Mouse (Mus musculus): ENCODE data around the gene Abca1. TPM values are rescaled to one million over a fixed set of nuclear protein-coding genes. Genes with fewer than 3 reads are reported as not detected.

Abca1 gene
- polyA plus RNA-seq, 1 experiment from 2014 or later = 4.4 TPM

GRCm38 (mm10) chr4:53147454-53147853 is 12.2 kb downstream of the Abca1 start:
- Histone ChIP-seq H3K27ac (no peak overlapping the region), H3K36me3 (no peaks in the 10 kb centered on the region), H3K27me3 (no peaks in the 10 kb centered on the region), H3K4me2 (no peak overlapping the region), H3K4me3 (replicated peaks) (no peak overlapping the region), H3K9ac (no peak overlapping the region), H3K9me3 (replicated peaks) (no peaks in the 10 kb centered on the region), H3K4me1 (no peaks in the 10 kb centered on the region)
- ATAC-seq (replicated peaks; ENCODE audit: low FRiP score) = no peak
- 25% methylated on average over 2 of the region's 2 CpGs for WGBS

GRCm38 (mm10) chr4:53147046-53147445 is 12.6 kb downstream of the Abca1 start:
- Histone ChIP-seq H3K27me3 (no peaks in the 10 kb centered on the region), H3K4me2 (no peak overlapping the region), H3K4me3 (replicated peaks) (no peak overlapping the region), H3K4me1 (no peaks in the 10 kb centered on the region), H3K9me3 (replicated peaks) (no peaks in the 10 kb centered on the region), H3K9ac (no peak overlapping the region), H3K36me3 (no peaks in the 10 kb centered on the region), H3K27ac (no peak overlapping the region)
- ATAC-seq (replicated peaks; ENCODE audit: low FRiP score) = no peak
- WGBS = 67% methylated on average over 4 of the region's 4 CpGs

GRCm38 (mm10) chr4:53146227-53146949 is 13.3 kb downstream of the Abca1 start:
- no peak for ATAC-seq (replicated peaks; ENCODE audit: low FRiP score)
- H3K27ac ChIP-seq = no peak overlapping the region
- H3K36me3 ChIP-seq = no peaks in the 10 kb centered on the region
- H3K9ac ChIP-seq = no peak overlapping the region
- no peaks in the 10 kb centered on the region for H3K9me3 ChIP-seq (replicated peaks)
- no peaks in the 10 kb centered on the region for H3K27me3 ChIP-seq
- no peak overlapping the region for H3K4me2 ChIP-seq
- no peaks in the 10 kb centered on the region for H3K4me1 ChIP-seq
- 91% methylated on average over 12 of the region's 12 CpGs for WGBS
- H3K4me3 ChIP-seq (replicated peaks) = no peak overlapping the region

GRCm38 (mm10) chr4:53145434-53146168 is 14.1 kb downstream of the Abca1 start:
- no peaks in the 10 kb centered on the region for H3K36me3 ChIP-seq
- WGBS = 84% methylated on average over 12 of the region's 12 CpGs
- H3K4me1 ChIP-seq = no peaks in the 10 kb centered on the region
- H3K9me3 ChIP-seq (replicated peaks) = no peaks in the 10 kb centered on the region
- no peak overlapping the region for H3K4me2 ChIP-seq
- no peaks in the 10 kb centered on the region for H3K27me3 ChIP-seq
- no peak overlapping the region for H3K27ac ChIP-seq
- ATAC-seq (replicated peaks; ENCODE audit: low FRiP score) = no peak
- H3K9ac ChIP-seq = no peak overlapping the region
- no peak overlapping the region for H3K4me3 ChIP-seq (replicated peaks)

GRCm38 (mm10) chr4:53144571-53144970 is 15.1 kb downstream of the Abca1 start:
- no peak overlapping the region for H3K4me2 ChIP-seq
- ATAC-seq (replicated peaks; ENCODE audit: low FRiP score) = no peak
- no peaks in the 10 kb centered on the region for H3K36me3 ChIP-seq
- no peak overlapping the region for H3K27ac ChIP-seq
- H3K9me3 ChIP-seq (replicated peaks) = no peaks in the 10 kb centered on the region
- H3K4me1 ChIP-seq = no peaks in the 10 kb centered on the region
- H3K27me3 ChIP-seq = no peaks in the 10 kb centered on the region
- H3K9ac ChIP-seq = no peak overlapping the region
- H3K4me3 ChIP-seq (replicated peaks) = no peak overlapping the region
- 79% methylated on average over 10 of the region's 10 CpGs for WGBS

- 58% methylated on average over 8 of the region's 8 CpGs for WGBS
- H3K27ac ChIP-seq = no peak overlapping the region
- H3K9ac ChIP-seq = no peak overlapping the region
- H3K4me3 ChIP-seq (replicated peaks) = no peak overlapping the region
- 0 out of 2 replicates have a peak, but pooled peaks have one; percentile 18 for ATAC-seq (replicated peaks; ENCODE audit: low FRiP score)
- H3K27me3 ChIP-seq = no peaks in the 10 kb centered on the region
- H3K4me2 ChIP-seq = no peak overlapping the region
- H3K4me1 ChIP-seq = no peaks in the 10 kb centered on the region
- H3K9me3 ChIP-seq (replicated peaks) = no peaks in the 10 kb centered on the region
- H3K36me3 ChIP-seq = no peaks in the 10 kb centered on the region
These were observed 15.7 kb downstream of the Abca1 start for GRCm38 (mm10) chr4:53144021-53144420.

- H3K9ac ChIP-seq = no peak overlapping the region
- no peaks in the 10 kb centered on the region for H3K27me3 ChIP-seq
- WGBS = 94% methylated on average over 6 of the region's 6 CpGs
- no peaks in the 10 kb centered on the region for H3K36me3 ChIP-seq
- H3K4me1 ChIP-seq = no peaks in the 10 kb centered on the region
- H3K4me3 ChIP-seq (replicated peaks) = no peak overlapping the region
- H3K4me2 ChIP-seq = no peak overlapping the region
- no peak overlapping the region for H3K27ac ChIP-seq
- H3K9me3 ChIP-seq (replicated peaks) = no peaks in the 10 kb centered on the region
- no peak for ATAC-seq (replicated peaks; ENCODE audit: low FRiP score)
These were observed 19.0 kb downstream of the Abca1 start for GRCm38 (mm10) chr4:53140678-53141077.

GRCm38 (mm10) chr4:53139495-53139894 is 20.2 kb downstream of the Abca1 start:
- no peak overlapping the region for H3K27ac ChIP-seq
- no peak overlapping the region for H3K9ac ChIP-seq
- H3K4me3 ChIP-seq (replicated peaks) = no peak overlapping the region
- H3K27me3 ChIP-seq = no peaks in the 10 kb centered on the region
- no peak overlapping the region for H3K4me2 ChIP-seq
- no peaks in the 10 kb centered on the region for H3K4me1 ChIP-seq
- no peaks in the 10 kb centered on the region for H3K36me3 ChIP-seq
- H3K9me3 ChIP-seq (replicated peaks) = no peaks in the 10 kb centered on the region
- no peak for ATAC-seq (replicated peaks; ENCODE audit: low FRiP score)
- 80% methylated on average over 2 of the region's 2 CpGs for WGBS

GRCm38 (mm10) chr4:53138974-53139373 is 20.7 kb downstream of the Abca1 start:
- H3K36me3 ChIP-seq = no peaks in the 10 kb centered on the region
- WGBS = 85% methylated on average over 3 of the region's 3 CpGs

GRCm38 (mm10) chr4:53137087-53137486 is 22.6 kb downstream of the Abca1 start:
- Histone ChIP-seq H3K9me3 (replicated peaks) (no peaks in the 10 kb centered on the region), H3K9ac (no peak overlapping the region), H3K36me3 (no peaks in the 10 kb centered on the region), H3K4me1 (no peaks in the 10 kb centered on the region), H3K4me2 (no peak overlapping the region), H3K4me3 (replicated peaks) (no peak overlapping the region), H3K27me3 (no peaks in the 10 kb centered on the region), H3K27ac (no peak overlapping the region)
- WGBS = 89% methylated on average over 2 of the region's 2 CpGs
- ATAC-seq (replicated peaks; ENCODE audit: low FRiP score) = no peak

More at GRCm38 (mm10) chr4:53138974-53139373, 20.7 kb downstream of the Abca1 start:
- Histone ChIP-seq H3K4me3 (replicated peaks) (no peak overlapping the region), H3K27me3 (no peaks in the 10 kb centered on the region), H3K4me2 (no peak overlapping the region), H3K27ac (no peak overlapping the region), H3K9me3 (replicated peaks) (no peaks in the 10 kb centered on the region), H3K9ac (no peak overlapping the region), H3K4me1 (no peaks in the 10 kb centered on the region)
- ATAC-seq (replicated peaks; ENCODE audit: low FRiP score) = no peak

- no peaks in the 10 kb centered on the region for H3K4me1 ChIP-seq
- H3K4me2 ChIP-seq = no peak overlapping the region
- no peaks in the 10 kb centered on the region for H3K9me3 ChIP-seq (replicated peaks)
- H3K27ac ChIP-seq = no peak overlapping the region
- no peak for ATAC-seq (replicated peaks; ENCODE audit: low FRiP score)
- WGBS = 55% methylated on average over 7 of the region's 7 CpGs
- no peak overlapping the region for H3K9ac ChIP-seq
- H3K36me3 ChIP-seq = peaks cover 10% of the 10 kb centered on the region
- H3K4me3 ChIP-seq (replicated peaks) = no peak overlapping the region
- H3K27me3 ChIP-seq = no peaks in the 10 kb centered on the region
These were observed 24.9 kb downstream of the Abca1 start for GRCm38 (mm10) chr4:53134816-53135215.

- no peak for ATAC-seq (replicated peaks; ENCODE audit: low FRiP score)
- H3K4me3 ChIP-seq (replicated peaks) = no peak overlapping the region
- WGBS = 77% methylated on average over 4 of the region's 4 CpGs
- no peak overlapping the region for H3K9ac ChIP-seq
- no peak overlapping the region for H3K27ac ChIP-seq
- no peaks in the 10 kb centered on the region for H3K9me3 ChIP-seq (replicated peaks)
- H3K4me2 ChIP-seq = no peak overlapping the region
- H3K36me3 ChIP-seq = peaks cover 10% of the 10 kb centered on the region
- no peaks in the 10 kb centered on the region for H3K4me1 ChIP-seq
- H3K27me3 ChIP-seq = no peaks in the 10 kb centered on the region
These were observed 25.7 kb downstream of the Abca1 start for GRCm38 (mm10) chr4:53133995-53134394.

Data from kidney, embryonic 15.5 days (tissue).